Mouse (Mus musculus): ENCODE data around the gene Sez6.

Gene Sez6

GRCm38 (mm10) chr11:77930751-77931540 lies at the start of gene Sez6:
Gene Sez6 (plus strand): TSS chr11:77930800.
- DNase-seq: peak; percentile 89

DNA sequence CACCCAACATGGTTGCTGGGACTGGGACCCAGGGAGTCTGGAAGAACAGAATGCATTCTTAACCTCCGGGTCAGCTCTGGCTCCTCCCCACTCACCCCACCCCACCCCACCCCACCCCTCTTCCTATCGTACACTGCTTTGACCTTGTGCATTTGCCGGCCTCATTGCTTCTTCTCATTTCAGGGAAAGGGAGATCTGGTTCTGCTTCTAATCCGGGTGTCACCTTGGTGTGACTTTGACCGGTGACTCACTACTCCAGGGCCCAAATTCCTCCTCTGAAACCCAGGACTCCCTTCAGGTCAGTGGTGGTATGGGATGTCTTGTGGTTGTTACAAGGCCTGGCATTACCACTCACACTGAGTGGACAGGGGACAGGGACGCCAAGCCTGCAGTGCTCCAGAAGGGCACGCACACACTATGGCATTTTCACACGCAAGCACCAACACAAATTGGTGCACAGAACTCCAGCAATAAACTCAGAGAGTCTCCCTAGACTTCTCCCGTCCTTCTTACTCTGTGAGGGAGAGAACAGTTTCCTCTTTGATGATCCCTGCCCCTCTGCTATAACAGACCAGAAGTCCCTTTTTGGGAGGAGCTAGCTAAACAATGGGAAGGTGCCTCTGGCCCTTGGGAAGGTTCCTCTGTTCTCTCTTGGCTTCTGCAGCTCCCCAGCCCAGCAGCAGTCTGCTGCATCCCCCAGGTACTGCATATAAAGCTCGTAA lies 45.9 kb upstream of the Sez6 start:
- peak; percentile 39 for DNase-seq

DNA sequence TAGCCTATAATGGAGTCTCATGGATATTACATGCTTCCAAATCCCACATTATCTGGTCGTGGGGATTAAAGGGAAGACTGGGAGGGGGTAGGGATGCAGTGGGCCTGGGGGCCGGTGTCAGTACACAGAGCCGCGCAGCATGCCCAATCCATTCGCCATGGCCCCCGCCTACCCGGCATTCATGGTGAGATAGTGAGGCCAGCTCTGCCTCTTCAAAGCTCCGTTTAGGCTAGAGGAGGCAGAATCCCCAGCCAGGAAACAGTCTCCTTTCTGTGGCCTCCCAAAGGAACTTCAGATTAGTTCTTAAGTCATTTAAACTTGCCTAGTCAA lies 45.4 kb upstream of the Sez6 start:
- no peak for DNase-seq

DNA sequence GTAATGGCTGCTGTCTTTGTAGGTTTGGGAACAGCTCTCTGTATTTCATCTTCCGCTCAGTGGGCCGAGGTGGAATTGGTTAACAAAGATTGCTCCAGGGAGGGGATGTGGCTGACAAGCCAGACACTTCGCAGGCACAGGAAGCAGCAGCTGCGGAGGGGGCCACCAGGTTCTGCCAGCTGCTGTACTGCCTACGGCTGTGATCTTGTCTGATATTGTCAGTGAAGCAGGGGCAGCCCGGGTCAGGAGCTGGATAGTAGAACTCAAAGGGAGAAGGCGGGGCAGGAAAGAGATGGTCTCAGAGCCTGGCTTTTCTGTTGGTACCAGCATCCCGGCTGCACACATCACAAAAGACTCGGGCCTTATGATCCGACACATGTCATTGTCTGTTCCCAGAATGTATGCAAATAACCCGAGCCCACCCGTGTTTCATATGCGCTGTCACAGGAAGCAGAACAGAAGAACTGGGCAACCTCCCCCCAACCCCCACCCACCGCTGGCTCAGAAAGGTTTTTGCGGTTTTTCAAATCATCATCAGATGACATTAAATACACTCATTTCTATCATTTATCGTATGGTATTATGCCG lies 43.1 kb upstream of the Sez6 start:
- DNase-seq: peak; percentile 39

GRCm38 (mm10) chr11:77888846-77889245 lies 41.8 kb upstream of the Sez6 start:
- no peak for DNase-seq

- DNase-seq: no peak
Observed at GRCm38 (mm10) chr11:77889484-77889883, 41.1 kb upstream of the Sez6 start.

- peak; percentile 45 for DNase-seq
Observed at GRCm38 (mm10) chr11:77890648-77891258, 39.8 kb upstream of the Sez6 start.

- DNase-seq: no peak
Observed at GRCm38 (mm10) chr11:77892883-77893282, 37.7 kb upstream of the Sez6 start.

DNA sequence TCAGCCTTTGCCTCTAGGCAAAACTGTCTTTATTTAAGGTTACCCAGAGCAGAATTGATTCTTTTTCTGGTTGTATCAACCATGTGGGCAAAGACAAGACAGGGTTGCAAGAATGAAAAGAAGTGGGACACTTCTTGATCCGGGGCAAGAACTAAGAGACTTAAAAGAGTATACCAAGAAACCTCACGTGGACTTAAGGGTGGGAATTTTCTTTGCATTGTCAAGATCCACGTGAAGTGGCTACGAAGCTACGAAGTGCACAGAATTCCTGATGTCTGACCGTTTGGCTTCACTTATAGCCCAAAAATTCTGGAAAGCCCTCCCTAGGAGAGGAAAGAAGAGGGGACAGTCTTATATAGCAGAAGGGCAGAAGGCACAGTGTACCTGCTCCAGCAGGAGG lies 37.3 kb upstream of the Sez6 start:
- no peak for DNase-seq

GRCm38 (mm10) chr11:77893787-77894718 lies 36.5 kb upstream of the Sez6 start, which contains the start of gene Pipox:
Gene Pipox (minus strand): TSS chr11:77894096.
- peak; percentile 96 for DNase-seq

DNA sequence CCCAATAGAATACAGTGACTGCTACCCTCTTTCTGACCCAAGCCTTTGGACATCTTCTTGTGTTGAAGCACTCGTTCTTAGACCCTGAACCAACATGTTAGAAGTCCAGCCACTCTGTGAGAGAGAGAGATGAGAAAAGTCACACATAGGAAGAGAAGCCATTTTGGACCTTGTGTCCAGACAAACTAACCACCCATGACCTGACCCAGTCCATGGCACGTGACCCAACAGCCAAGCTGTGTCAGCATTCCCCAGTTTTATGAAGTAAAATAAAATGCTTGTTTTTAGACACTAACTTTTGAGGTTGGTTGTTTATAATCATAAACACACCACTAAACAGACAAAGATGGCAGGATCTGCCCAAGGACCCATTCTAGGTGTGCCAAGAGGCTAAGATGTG lies 35.6 kb upstream of the Sez6 start:
- DNase-seq: no peak

DNA sequence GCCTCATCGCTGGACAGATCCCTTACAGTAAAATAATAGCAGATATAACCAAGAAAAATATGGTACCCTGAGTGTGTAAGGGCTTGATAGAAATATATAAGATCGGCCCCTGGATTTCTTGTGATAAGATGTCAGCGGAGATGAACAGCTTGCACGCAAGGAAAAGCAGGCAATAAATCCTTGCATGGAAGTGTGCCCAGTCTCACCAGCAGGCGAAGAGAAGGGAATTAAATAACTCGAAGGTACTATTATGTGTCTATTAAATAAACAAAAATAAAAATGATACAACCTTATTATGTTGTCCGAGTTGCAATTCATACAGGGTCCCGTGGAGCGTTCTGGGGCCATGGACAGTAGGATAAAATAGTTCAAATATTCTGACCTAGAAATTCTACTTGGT lies 34.6 kb upstream of the Sez6 start:
- DNase-seq: no peak

DNA sequence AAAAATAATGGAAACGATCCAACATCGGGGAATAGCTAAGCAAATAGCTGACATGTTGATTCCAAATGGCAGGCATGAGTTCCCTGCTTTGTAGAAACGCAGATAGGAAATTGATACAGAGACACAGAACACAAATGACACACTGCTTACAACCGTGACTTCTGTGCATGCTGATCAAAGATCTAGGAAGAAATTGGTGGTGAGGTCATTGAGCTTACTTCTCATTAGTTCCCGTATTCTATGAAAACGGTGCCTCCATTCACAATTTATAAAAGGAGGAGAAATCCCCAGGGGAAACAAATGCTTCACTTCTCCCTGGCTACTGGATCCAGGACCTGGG lies 34.1 kb upstream of the Sez6 start:
- no peak for DNase-seq

- DNase-seq: no peak
Observed at GRCm38 (mm10) chr11:77896820-77897805, 33.5 kb upstream of the Sez6 start.

DNA sequence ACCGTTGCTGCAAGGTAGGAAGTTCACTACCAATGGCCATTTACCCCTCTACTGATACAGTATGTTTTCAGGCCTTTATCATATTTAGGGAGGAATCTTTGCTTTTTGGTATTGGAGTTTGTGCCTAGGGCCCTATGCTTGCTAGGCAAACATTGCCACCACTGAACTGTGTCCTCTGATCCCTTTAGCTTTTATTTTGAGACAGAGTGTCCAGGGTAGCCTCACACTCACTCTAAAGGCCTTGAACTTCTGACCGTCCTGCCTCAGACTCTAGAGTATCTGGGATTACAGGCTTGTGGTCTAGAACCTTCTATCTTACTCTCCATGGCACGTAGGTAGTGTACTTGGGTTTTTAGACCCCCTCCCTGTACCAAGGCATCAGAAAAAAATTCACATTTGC lies 30.4 kb upstream of the Sez6 start:
- DNase-seq: no peak

DNA sequence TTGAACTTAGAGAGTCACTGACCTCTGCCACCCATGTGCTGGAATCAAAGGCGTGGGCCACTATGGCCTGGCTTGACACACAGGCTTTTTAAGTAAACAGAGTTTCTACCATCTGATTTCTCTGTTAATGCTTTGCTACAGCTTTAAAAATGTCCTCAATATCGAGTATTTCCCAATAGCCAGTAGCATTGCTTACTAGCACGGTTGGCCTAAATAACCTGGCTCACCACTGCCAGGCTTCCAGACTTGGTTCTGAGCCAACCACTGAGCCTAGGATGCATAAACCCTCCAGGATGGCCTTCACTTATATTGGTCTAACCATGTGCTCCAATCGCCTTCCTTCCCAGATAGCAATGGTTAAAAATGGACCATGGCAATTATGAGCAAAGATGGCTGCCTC lies 29.9 kb upstream of the Sez6 start:
- DNase-seq: no peak

DNA sequence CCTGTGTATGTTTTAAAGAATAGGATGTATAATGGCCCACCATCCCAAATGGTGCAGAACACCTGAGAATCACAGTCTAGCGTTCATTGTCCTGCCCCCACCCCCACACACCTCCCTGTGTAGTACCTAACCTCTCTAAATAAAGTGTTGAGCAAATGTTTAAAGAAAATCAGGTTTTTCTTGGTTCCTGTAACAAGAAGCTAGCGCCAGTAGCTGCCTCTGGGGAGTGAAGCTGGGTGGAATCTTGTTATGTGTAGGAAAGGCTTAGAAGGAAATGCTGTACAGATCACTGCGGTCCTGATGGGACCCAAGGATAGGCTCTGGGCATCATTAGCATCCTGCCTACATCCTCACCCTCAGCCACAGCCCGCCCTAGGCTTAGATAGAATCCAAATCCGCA lies 29.2 kb upstream of the Sez6 start:
- no peak for DNase-seq

DNA sequence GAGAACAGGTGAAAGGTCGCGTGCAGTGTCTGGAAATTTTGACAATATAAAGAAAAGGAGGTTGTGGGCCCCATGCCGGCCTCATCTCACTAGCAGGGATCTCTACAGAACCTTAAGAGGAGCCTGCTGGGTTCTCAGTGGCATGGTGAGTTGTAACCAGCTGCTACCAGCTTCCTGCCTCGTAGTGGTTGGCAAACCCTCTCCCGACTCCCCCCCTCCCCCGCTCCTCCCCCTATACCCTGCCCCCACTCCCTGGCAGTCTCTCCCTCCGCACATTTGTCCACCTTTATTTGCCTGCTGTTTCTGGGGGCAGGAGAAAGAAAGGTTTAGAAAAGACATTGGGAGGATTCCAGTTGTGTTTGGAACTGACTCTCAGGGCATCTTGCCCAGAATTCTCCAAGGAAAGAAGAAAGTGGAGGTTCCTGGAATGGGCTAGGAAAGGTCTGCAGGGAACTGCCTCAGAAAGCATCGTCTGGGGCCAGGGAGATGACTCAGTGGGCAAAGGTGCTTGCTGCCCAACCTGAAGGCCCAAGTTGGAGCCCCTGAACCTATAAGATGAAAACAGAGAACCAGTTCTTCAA lies 28.7 kb upstream of the Sez6 start:
- DNase-seq: no peak

GRCm38 (mm10) chr11:77903761-77904160 lies 26.8 kb upstream of the Sez6 start:
- no peak for DNase-seq

- DNase-seq: no peak
Observed at GRCm38 (mm10) chr11:77904707-77905106, 25.9 kb upstream of the Sez6 start.

- no peak for DNase-seq
Observed at GRCm38 (mm10) chr11:77906097-77906687, 24.4 kb upstream of the Sez6 start.

Data from kidney, postnatal 14 days (tissue).